Mouse (Mus musculus) brain, embryonic 18.5 days (tissue): Measurements from ENCODE around the gene Nkx2-4.

ENCODE experiments used
- DNase-seq: peaks from one replicate; pipeline ENCODE4 v3.0.0-alpha.2; 2012; ENCODE audit warnings: low read depth, low spot score

The Nkx2-4 gene

GRCm38 (mm10) chr2:147085072-147085870 is at the start of gene Nkx2-4:
TSS of gene Nkx2-4 (minus strand) at chr2:147085445.
- DNase-seq: no peak

GRCm38 (mm10) chr2:147127366-147127765 is 42.1 kb upstream of the Nkx2-4 start:
- no peak for DNase-seq

- no peak for DNase-seq
Measured at GRCm38 (mm10) chr2:147119736-147120135, 34.5 kb upstream of the Nkx2-4 start.

GRCm38 (mm10) chr2:147086441-147086840 is 1.2 kb upstream of the Nkx2-4 start:
- DNase-seq: no peak

GRCm38 (mm10) chr2:147085937-147086336 is 692 bp upstream of the Nkx2-4 start:
- no peak for DNase-seq

GRCm38 (mm10) chr2:147084366-147085071 is 726 bp downstream of the Nkx2-4 start:
- no peak for DNase-seq

- no peak for DNase-seq
Measured at GRCm38 (mm10) chr2:147083471-147084365, 1.5 kb downstream of the Nkx2-4 start.

- DNase-seq: no peak
Measured at GRCm38 (mm10) chr2:147082391-147082790, 2.9 kb downstream of the Nkx2-4 start.

GRCm38 (mm10) chr2:147074399-147074798 is 10.8 kb downstream of the Nkx2-4 start:
- no peak for DNase-seq

GRCm38 (mm10) chr2:147073962-147074361 is 11.3 kb downstream of the Nkx2-4 start:
- no peak for DNase-seq

GRCm38 (mm10) chr2:147070305-147070704 is 14.9 kb downstream of the Nkx2-4 start:
- no peak for DNase-seq

GRCm38 (mm10) chr2:147069077-147069476 is 16.2 kb downstream of the Nkx2-4 start:
- no peak for DNase-seq

- DNase-seq: no peak
Measured at GRCm38 (mm10) chr2:147067480-147068246, 17.6 kb downstream of the Nkx2-4 start.

GRCm38 (mm10) chr2:147053229-147053892 is 31.9 kb downstream of the Nkx2-4 start:
- no peak for DNase-seq

GRCm38 (mm10) chr2:147047051-147047450 is 38.2 kb downstream of the Nkx2-4 start:
- no peak for DNase-seq

- no peak for DNase-seq
Measured at GRCm38 (mm10) chr2:147035864-147036263, 49.4 kb downstream of the Nkx2-4 start.
